Mouse (Mus musculus): ENCODE results near the gene 3100002H09Rik.

The 3100002H09Rik gene

GRCm38 (mm10) chr4:124610703-124611102 lies at the start of gene 3100002H09Rik:
Gene 3100002H09Rik (minus strand): TSS chr4:124610803.
- DNase-seq (ENCODE audit: low spot score) = no peak

DNA sequence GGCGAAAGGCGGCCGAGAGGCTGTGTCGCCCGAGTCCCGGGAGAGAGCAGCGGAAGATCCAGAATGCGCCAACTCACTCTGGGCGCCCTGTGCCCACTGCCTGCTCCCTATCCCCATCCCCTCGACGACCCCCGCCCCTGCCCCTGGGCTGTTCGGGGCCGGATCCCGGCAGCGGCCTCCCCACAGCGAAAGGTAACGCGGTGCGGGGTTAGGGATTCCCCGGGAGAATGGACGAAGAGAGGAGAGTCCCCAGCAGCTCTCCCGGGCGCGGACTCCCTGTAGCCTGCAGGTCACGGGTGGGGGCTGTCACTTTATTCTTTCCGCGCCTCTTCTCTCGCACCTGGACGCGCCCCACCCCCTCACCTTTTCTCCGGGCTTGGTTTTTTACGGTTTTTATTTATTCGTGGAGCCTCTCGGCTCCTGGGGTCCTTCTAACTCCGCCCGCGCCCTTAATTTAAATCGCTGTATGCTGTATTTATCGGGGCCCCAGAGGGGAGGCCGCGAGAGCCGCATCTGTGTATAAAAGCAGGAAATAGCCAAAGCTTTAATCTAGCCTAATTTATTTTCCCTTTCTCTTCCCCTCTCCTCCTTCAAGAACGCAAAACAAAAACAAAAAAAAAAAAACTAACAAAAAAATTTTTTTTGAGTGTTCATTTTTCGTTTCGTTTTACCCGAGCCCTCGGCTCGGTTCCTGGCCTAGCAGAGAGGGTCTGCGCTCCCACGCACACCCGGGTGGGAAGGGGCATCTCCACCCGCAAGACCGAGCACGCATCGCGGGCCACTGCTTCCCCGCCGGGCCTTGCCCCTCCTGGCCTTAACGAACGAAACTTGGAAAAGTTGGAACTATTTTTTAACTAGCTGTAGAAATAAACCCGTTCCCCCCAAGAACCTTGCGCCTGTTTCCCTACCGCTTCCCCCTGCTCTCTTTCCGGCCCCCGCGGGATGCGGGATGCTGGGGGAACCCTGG lies 48.9 kb upstream of the 3100002H09Rik start:
- no peak for DNase-seq (ENCODE audit: low spot score)

DNA sequence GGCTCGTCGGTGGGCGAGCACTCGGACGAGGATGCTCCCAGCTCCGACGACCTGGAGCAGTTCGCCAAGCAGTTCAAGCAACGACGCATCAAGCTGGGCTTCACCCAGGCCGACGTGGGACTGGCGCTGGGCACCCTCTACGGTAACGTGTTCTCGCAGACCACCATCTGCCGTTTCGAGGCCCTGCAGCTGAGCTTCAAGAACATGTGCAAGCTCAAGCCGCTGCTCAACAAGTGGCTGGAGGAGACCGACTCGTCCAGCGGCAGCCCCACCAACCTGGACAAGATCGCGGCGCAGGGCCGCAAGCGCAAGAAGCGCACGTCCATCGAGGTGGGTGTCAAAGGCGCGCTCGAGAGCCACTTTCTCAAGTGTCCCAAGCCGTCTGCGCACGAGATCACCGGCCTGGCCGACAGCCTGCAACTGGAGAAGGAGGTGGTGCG lies 47.8 kb upstream of the 3100002H09Rik start:
- DNase-seq (ENCODE audit: low spot score) = peak; percentile 63

DNA sequence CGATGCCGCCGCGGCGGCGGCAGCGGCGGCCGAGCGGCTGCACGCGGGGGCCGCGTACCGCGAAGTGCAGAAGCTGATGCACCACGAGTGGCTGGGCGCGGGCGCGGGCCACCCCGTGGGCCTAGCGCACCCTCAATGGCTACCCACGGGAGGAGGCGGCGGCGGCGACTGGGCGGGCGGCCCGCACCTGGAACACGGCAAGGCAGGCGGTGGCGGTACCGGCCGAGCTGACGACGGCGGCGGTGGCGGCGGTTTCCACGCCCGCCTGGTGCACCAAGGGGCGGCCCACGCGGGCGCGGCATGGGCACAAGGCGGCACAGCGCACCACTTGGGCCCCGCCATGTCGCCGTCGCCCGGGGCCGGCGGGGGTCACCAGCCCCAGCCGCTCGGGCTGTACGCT lies 47.2 kb upstream of the 3100002H09Rik start:
- no peak for DNase-seq (ENCODE audit: low spot score)

DNA sequence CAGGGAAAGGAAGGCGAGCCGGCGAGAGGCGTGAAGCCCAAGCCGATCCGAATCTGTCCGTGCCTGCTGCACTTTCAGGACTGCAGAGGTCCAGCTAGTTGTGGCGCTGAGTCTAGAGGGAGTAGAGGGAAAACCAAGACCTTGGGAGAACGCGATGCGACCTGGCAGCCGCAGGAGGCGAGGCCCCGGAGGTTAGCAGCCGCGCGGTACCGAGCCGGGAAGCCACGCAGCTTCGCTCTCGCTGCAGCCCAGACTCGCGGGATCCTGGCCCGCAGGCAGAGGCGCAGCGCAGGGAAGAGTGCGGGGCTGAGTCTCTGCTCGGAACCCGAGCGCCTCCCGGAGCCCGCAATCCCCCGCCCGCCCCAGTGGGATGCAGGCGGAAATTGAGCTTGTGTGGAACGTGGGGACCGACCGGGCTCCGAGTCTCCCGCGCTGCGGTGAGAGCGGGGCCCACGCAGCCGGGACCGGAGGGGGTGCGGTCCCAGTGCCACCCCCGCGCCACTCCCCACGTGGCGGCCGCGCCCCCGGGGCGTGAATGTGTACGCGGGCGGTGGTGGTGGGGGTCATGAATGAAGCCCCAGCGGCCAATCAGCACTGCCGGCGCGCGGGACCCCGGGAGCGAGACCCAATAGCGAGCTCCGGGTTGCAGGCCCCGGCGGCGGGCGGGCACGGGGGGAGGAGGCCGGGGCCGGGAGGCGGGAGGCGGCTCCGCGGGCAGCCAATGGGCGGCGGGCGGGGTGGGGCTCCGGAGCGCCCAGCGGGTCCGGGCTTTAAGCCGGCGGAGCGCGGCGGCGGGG lies 46.4 kb upstream of the 3100002H09Rik start:
- DNase-seq (ENCODE audit: low spot score) = peak; percentile 88

GRCm38 (mm10) chr4:124656518-124656853 lies 45.9 kb upstream of the 3100002H09Rik start, which contains the start of gene Pou3f1:
Gene Pou3f1 (plus strand): TSS chr4:124656807.
- no peak for DNase-seq (ENCODE audit: low spot score)

GRCm38 (mm10) chr4:124652886-124653285 lies 42.3 kb upstream of the 3100002H09Rik start:
- DNase-seq (ENCODE audit: low spot score) = peak; percentile 89

DNA sequence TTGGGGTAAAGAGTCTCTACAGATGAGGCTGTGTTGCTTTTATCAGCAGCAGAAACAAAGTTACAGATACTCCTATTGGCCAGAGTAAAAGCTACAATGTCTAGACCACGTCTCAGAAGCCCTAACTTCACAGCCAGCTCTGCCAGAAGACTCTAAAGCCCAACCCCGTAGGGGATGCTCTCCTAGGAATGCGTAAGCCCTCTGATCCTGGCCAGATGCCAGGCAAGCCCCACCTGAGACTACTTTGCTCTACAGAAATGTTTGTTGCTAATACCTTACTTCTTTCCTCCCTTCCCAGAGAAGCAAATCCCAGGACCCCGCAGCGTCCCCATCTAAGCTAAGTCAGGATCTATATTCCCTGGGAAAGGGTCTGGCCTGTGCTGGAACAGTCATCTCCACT lies 37.3 kb upstream of the 3100002H09Rik start:
- DNase-seq (ENCODE audit: low spot score) = no peak

- no peak for DNase-seq (ENCODE audit: low spot score)
Observed at GRCm38 (mm10) chr4:124646591-124646990, 36.0 kb upstream of the 3100002H09Rik start.

DNA sequence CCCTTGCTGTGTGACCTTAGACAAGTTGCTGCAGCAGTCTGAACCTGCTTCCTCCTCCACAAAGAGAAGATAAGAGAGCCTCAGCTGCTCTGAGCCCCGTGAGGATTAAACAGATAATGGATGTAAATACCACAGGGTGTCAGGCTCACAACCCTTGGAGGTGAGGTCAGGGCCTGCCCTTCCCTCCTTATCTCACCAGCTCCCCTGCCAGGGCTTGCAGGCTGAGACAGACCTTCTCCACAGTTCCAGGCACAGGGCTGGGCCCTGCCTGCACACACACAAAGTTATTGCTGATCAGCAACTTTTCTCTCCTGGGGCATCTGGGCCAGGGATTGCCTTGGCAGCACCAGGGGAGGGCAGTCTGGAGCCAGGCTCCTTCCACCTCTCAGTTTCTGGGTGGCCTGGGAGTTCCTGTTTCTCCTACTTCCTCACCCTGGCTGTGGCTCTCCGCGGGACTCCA lies 34.4 kb upstream of the 3100002H09Rik start:
- no peak for DNase-seq (ENCODE audit: low spot score)

DNA sequence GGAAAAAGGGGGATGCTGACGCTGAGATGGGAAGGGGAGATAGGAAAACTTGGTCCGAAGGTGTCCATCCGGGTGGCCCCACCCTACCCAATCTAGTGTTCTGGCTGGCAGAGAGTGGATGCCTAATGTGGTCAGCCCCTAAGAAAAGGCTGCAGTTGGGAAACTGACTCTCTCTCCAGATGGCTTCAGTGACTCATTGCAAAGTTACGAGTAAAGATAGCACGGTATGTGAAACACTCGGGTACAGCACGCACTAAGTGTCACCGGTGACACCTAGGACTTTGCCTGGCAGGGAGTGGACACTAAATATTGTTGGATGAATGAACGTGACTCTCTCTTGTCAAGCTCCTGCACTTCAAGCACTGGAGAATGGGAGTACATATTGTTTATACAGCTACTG lies 33.3 kb upstream of the 3100002H09Rik start:
- no peak for DNase-seq (ENCODE audit: low spot score)

DNA sequence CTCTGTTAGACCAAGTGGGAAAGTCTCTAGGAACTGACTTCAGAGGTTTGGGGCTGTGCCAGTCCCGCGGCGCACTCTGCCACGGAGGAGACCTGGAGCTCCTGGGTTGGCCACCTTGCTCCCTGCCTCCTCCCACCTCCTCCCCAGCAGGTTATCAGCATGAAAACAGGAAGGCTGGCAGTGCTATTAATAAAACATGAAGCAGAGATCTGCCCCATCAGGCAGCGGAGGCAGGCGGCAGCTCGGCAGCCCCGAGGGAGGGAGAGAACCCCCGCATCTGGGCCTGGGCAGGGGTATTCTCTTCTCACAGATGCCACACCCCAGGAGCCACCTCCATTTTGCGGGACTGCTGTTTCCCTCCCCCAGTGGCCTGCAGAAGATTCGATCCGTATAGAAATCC lies 29.1 kb upstream of the 3100002H09Rik start:
- DNase-seq (ENCODE audit: low spot score) = no peak

GRCm38 (mm10) chr4:124633281-124633680 lies 22.7 kb upstream of the 3100002H09Rik start:
- DNase-seq (ENCODE audit: low spot score) = peak; percentile 73

- DNase-seq (ENCODE audit: low spot score) = no peak
Observed at GRCm38 (mm10) chr4:124632856-124633255, 22.3 kb upstream of the 3100002H09Rik start.

DNA sequence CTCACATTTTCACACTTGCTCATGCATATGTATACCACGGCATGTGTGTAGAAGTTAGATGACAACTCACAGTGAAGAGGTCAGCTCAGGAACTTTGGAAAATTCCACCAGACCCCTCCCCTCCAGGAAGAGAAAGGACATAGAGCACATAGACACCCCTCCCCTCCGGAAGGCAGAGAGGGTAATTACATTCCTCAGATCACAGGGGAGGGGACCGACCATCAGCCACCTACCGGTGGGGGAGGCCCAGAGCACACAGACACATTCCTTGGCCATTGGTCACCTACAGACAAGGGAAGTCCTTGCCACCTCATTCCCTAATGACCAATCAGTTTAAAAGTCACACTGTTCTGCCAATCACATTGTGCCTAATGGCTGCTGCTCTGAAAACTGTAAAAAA lies 20.9 kb upstream of the 3100002H09Rik start:
- DNase-seq (ENCODE audit: low spot score) = no peak

DNA sequence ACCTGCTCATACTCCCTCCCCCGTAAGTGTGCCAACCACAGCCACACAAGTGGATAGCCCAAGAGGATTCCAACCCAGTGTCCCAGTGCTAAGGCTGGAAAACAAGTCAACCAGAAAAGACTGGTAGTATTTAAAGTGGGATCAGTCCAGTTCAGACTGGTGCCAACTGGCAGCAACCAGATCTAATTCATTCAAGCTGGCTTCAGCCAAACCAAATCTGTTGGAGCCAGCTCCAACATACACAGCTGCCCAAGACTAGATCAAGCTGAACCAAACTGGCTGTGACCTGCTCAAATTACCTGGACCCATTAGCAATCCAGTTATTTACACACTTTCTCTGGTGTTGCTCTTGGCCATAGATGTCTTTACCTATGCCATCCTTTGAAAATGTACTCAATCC lies 16.2 kb upstream of the 3100002H09Rik start:
- peak; percentile 65 for DNase-seq (ENCODE audit: low spot score)

DNA sequence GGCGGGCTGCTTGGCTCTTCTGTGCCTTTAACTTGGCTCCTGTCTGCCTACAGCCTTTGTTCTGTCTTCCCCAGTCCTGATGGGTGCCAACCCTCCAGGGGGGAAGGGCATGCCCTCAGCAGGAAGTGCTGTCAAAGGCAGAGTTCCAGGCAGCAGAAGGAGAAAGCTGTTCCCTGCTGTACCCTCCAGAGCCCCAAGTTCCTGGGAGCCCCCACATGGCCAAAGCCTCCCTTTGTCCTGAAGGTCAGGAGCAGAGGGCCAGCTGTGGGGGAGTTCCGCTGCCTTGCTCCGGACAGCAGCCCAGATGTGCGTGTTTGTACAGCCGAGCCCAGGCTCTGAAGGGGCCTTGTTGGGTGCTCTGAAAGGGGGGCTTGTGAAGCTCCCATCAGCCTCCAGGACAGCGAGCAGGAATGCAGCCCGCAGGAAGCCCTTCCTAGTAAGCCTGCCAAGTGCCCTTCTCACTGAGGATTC lies 13.5 kb upstream of the 3100002H09Rik start:
- no peak for DNase-seq (ENCODE audit: low spot score)

DNA sequence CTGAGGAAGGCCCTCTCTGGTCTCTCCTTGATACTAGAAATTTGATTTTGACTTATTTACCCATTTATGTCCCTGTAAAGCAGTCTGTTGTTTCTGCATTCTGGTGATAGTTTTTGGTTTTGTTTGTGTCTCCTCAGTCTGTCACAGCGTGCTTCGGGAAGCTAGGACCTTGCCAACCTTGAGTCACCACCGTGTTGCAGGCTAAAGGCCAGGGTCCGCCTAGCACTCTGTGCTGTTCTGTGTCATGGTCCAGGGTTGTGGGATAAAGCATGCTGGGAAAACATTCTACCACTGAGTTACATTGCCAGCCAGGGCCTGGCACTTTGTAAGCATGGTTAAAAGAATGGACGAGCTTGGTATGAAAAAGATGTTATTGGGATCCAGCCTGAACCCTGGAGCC lies 12.0 kb upstream of the 3100002H09Rik start:
- no peak for DNase-seq (ENCODE audit: low spot score)

DNA sequence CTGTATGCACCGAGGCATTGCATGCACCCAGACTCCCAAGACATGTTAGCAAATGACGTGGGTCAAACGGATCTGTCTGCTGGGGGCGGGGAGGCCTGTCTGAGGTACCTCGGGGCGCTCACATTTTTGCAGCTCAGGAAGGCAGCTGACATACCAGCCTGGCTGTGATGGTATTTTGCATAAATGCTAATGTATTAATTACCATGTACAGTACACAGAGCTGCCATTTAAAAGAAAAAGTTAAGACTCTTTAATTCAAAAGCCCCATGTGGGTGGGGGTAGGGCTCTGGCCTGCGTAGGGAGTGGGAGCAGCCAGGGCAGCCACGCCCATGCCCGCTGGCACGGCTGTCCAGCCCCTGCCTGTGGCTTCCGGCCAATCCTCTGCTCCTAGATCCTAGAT lies 10.8 kb upstream of the 3100002H09Rik start:
- no peak for DNase-seq (ENCODE audit: low spot score)

- no peak for DNase-seq (ENCODE audit: low spot score)
Observed at GRCm38 (mm10) chr4:124618599-124618998, 8.0 kb upstream of the 3100002H09Rik start.

- no peak for DNase-seq (ENCODE audit: low spot score)
Observed at GRCm38 (mm10) chr4:124616636-124617035, 6.0 kb upstream of the 3100002H09Rik start.

DNA sequence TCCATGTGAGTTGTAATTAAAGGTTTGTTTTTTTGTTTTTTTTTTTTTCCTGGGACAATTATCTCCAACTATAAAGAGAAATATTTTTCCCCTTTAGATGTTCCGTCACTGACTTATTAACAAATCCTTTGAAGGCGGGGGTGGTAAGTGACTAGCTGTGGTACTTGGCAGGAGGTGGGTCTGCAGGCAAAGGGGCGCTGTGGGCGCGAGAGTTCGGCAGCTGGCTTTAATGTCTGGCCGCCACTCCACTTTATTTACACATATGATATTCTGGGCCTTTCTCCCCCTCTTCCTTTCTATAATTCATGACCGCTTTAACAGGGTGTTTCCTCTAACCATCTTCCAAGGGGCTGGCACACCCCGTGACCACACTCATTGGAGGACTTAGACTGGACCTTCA lies 5.4 kb upstream of the 3100002H09Rik start:
- DNase-seq (ENCODE audit: low spot score) = peak; percentile 29
